Mouse (Mus musculus) retina, postnatal 7 days (tissue): ENCODE data around the gene Klhl21.
A peak's percentile ranks its signal among the peaks of the same experiment; 100 is the strongest.

Experiments
- DNase-seq: peaks from one replicate; pipeline ENCODE4 v3.0.0-alpha.2; 2012; ENCODE audit warnings: low read depth, low spot score

Klhl21 gene

GRCm38 (mm10) chr4:151995371-151996172 lies 13.0 kb upstream of the Klhl21 start:
- no peak for DNase-seq

- DNase-seq, result peak; percentile 98
These were observed 12.2 kb upstream of the Klhl21 start, which contains the start of gene Phf13 for GRCm38 (mm10) chr4:151996173-151996950. Gene Phf13 (minus strand): TSS chr4:151996258.

DNA sequence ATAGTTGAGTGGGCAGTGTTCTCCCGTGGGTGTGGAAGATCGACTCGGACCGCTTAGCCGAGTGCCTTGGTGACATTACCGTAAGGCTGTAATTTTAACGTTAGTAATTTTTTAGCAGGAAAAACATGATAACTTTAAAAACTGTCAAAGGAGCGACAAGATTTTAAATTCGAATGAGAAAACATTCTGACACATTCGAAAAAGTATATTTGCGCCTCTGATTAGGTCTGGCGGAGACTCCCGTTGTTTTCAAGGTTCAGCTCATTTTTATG lies 11.7 kb upstream of the Klhl21 start:
- DNase-seq, result no peak

- no peak for DNase-seq
These were observed 10.9 kb upstream of the Klhl21 start for GRCm38 (mm10) chr4:151997701-151998100.

DNA sequence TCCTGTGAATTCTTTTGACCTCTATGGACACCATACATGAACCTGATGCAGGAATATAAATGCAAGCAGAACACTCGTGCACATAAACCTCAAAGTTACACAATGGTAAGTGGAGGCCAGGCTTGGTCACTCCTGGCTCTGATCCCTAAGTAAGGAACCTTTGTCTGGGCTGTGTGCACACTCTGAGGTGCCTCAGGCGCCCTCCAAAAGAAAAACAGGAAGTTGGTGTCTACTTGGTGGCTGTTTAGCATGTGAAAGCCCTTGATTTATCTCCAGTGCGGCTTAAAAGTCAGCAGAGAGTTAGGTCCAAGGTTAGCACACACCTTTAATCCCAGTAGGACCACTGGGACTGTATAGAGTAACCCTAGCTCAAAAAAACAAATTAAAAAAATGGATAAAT lies 9.1 kb upstream of the Klhl21 start:
- DNase-seq, result no peak

GRCm38 (mm10) chr4:152000906-152001305 lies 7.7 kb upstream of the Klhl21 start:
- DNase-seq, result no peak

GRCm38 (mm10) chr4:152001335-152001734 lies 7.3 kb upstream of the Klhl21 start:
- DNase-seq, result no peak

DNA sequence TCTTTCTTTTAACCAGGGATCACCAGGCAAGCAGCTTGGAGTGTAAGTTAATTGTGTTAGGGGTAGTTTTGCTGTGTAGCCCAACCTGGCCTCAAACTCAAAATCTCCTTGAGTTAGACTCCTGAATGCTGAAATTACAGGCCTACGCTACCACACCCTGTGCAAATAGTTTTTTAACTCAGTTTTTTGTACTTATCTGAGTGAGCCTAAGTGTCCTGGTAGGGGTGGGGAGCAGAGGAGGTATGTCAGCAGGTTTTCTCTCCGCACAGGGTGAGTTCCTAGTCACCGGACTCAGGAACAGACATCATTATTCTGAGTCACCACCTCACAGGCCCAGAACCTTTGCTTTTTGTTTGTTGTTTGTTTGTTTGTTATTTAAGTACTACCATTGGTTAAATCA lies 6.5 kb upstream of the Klhl21 start:
- DNase-seq, result no peak

- DNase-seq, result no peak
These were observed 2.5 kb upstream of the Klhl21 start for GRCm38 (mm10) chr4:152006137-152006536.

GRCm38 (mm10) chr4:152006812-152007211 lies 1.8 kb upstream of the Klhl21 start:
- no peak for DNase-seq

- no peak for DNase-seq
These were observed 989 bp upstream of the Klhl21 start for GRCm38 (mm10) chr4:152007481-152008147.

DNA sequence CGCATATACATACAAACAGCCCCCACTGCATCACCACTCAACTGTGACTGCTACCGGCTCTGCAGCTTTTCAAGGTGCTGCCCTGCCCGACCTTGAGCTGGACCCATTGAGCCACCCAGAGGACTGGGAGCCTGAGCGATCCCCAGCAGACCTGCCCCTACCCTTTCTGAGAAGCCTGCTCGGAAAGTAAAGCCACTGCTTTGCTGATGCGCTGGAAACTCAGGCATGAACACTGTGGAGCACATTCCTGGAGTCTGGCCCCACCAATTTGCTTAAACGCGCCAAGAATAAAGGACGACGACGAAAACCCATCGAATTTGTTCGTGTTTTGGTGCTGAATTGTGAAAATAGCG lies 479 bp upstream of the Klhl21 start:
- DNase-seq, result no peak

GRCm38 (mm10) chr4:152009076-152010051 lies 761 bp downstream of the Klhl21 start:
- DNase-seq, result no peak

- no peak for DNase-seq
These were observed 1.6 kb downstream of the Klhl21 start for GRCm38 (mm10) chr4:152010091-152010706.

DNA sequence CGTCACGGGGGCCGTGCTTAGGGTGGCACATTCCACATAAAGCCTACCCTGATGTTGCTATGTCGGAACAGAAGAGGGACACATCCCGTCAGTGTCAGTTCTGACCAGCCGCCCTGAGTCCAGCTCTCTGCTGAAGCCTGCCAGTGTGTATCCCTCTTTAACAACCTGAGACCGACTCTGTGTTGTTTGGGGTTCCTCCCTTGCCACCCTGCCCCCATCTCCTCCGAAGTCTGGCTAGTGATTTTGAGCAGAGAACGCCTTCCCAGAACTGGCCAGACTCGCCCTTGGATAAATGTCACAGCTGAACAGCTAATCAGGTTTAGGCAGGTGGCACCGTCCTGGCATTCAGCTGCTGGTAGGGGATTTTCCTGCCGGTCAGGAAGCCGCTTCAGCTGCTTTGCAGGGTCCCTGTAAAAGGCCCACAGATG lies 2.1 kb downstream of the Klhl21 start:
- no peak for DNase-seq

DNA sequence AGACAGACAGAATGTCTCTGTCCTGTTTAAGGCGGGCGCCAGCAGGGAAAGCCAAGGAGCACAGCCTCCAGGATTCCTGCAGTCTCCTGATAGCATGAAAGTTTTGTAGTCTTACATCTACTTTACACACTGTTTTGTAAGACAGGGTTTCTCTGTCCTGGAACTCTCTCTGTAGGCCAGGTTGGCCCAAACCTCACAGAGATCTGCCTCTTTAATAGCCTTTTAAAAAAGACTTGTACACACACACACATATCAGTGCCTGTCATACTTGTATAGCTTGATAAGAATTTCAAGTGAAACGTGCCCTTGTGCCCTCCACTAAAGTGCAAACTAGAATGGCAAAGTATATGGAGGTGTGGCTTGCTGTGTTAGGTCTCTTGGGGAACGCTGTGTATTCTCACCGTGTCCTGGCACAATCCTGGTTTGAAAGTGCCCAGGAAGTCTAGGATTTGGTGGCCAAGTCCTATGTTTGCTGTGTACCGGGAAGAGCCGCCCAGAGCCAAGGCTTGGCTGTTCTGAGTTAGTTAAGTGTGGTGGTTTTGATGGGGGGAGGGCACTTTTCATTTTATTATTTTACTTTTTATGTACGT lies 2.7 kb downstream of the Klhl21 start:
- DNase-seq, result no peak

GRCm38 (mm10) chr4:152012109-152012508 lies 3.5 kb downstream of the Klhl21 start:
- DNase-seq, result no peak

GRCm38 (mm10) chr4:152013036-152013813 lies 4.6 kb downstream of the Klhl21 start:
- no peak for DNase-seq

- DNase-seq, result no peak
These were observed 10.5 kb downstream of the Klhl21 start for GRCm38 (mm10) chr4:152019073-152019472.

DNA sequence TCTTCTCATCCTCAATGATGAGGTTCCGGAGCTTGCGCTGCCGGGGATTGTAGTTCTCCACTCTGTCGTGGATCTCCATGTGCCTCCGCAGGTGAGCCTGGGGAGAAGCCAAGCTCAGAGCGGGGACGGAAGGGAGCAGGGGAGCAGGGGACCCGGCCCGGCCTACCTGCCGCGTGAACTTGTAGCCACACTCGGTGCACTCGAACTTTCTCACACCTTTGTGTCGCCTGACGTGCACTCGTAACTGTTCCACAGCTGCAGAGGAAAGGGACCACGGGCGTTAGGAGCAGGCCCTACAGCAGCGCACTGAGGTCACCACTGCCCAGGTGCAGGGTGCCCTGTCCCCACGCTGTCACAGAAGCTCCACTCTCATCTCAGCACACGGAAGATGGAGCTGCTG lies 11.4 kb downstream of the Klhl21 start:
- DNase-seq, result no peak
